17 mouse cellular contexts compared by ENCODE assay signal in genomic region chr1:89590994-89591393, GRCm38 (mm10).
DNase-seq lines count a peak whose midpoint lies in the region; ATAC-seq and TF ChIP-seq lines count a peak whose summit lies in the region.
"Had no signal": no experiment of that assay in that cellular context is flagged by ENCODE, and none has a peak within 500 bp of the region (broad histone marks: within the 10 kb centered on the region; RNA-seq: fewer than 3 reads in every experiment).

No protein-coding gene starts in this region.

- H3K27ac ChIP-seq in heart, postnatal 0 days (ENCODE audit: low read depth), result peak overlapping the region; percentile 71
- H3K27ac ChIP-seq in heart, embryonic 11.5 days (ENCODE audit: low read depth, low read length), result no peak overlapping the region
- H3K27ac ChIP-seq in midbrain, postnatal 0 days (ENCODE audit: low read depth, low read length), result no peak overlapping the region
- H3K27ac ChIP-seq: embryonic facial prominence, embryonic 13.5 days; hindbrain, embryonic 12.5 days had no signal

- H3K36me3 ChIP-seq in heart, postnatal 0 days (replicated peaks; ENCODE audit: control insufficient read depth, insufficient read depth, low read length), result no peaks in the 10 kb centered on the region
- peaks cover 2% of the 10 kb centered on the region; the same call in 1 of the 2 replicates for H3K36me3 ChIP-seq in heart, embryonic 11.5 days (ENCODE audit: control insufficient read depth, insufficient read depth, low read length)
- peaks cover 3% of the 10 kb centered on the region; the same call in 1 of the 2 replicates for H3K36me3 ChIP-seq in midbrain, postnatal 0 days (ENCODE audit: insufficient read depth, low read length)

- H3K27me3 ChIP-seq in heart, postnatal 0 days (ENCODE audit: control insufficient read depth, insufficient read depth, low read length), result no peaks in the 10 kb centered on the region
- H3K27me3 ChIP-seq in heart, embryonic 11.5 days (ENCODE audit: control insufficient read depth, insufficient read depth, low read length), result no peaks in the 10 kb centered on the region
- no peaks in the 10 kb centered on the region for H3K27me3 ChIP-seq in midbrain, postnatal 0 days (ENCODE audit: insufficient read depth, low read length)
- H3K27me3 ChIP-seq: embryonic facial prominence, embryonic 13.5 days; hindbrain, embryonic 12.5 days had no signal

- no peak overlapping the region for H3K4me3 ChIP-seq in heart, postnatal 0 days (ENCODE audit: low read depth, low read length)
- no peak overlapping the region for H3K4me3 ChIP-seq in heart, embryonic 11.5 days (ENCODE audit: low read depth, low read length)
- H3K4me3 ChIP-seq in midbrain, postnatal 0 days (ENCODE audit: low read depth, low read length), result no peak overlapping the region
- H3K4me3 ChIP-seq: embryonic facial prominence, embryonic 13.5 days; hindbrain, embryonic 12.5 days had no signal

- peak; percentile 49 for DNase-seq in cerebellum, adult 9-10 months
- no peak for DNase-seq in cerebellum, adult 8-10 months
- no peak for DNase-seq in frontal cortex, adult 2 months (ENCODE audit: extremely low spot score in 1 of 2, low spot score in 1 of 2)
- peak; percentile 39 for DNase-seq in heart, postnatal 0 days (ENCODE audit: low spot score)
- DNase-seq in midbrain, postnatal 0 days (ENCODE audit: low spot score), result no peak
- DNase-seq: adrenal gland, postnatal 10 days; cerebellum, postnatal 25 days; gastrocnemius, postnatal 10 days; heart, postnatal 4 days; kidney, adult 8-10 months had no signal

- WGBS in heart, postnatal 0 days, result 49% methylated on average over 7 of the region's 7 CpGs
- WGBS in heart, embryonic 11.5 days (ENCODE audit: insufficient replicate concordance), result 91% methylated on average over 7 of the region's 7 CpGs
- WGBS in midbrain, postnatal 0 days, result 88% methylated on average over 7 of the region's 7 CpGs

- no peak overlapping the region for H3K4me2 ChIP-seq in heart, postnatal 0 days (ENCODE audit: low read depth, low read length)
- no peak overlapping the region for H3K4me2 ChIP-seq in heart, embryonic 11.5 days
- no peak overlapping the region for H3K4me2 ChIP-seq in midbrain, postnatal 0 days (ENCODE audit: low read depth, low read length, poor library complexity, severe bottlenecking)
- H3K4me2 ChIP-seq: embryonic facial prominence, embryonic 13.5 days; hindbrain, embryonic 12.5 days had no signal

- no peak for TF ChIP-seq EP300 in heart, postnatal 0 days (IDR thresholded peaks at IDR 0.05; ENCODE audit: low read depth)

- H3K9ac ChIP-seq in heart, postnatal 0 days (replicated peaks; ENCODE audit: low read depth, low read length), result no peak overlapping the region
- no peak overlapping the region for H3K9ac ChIP-seq in heart, embryonic 11.5 days (ENCODE audit: low read depth, low read length)
- H3K9ac ChIP-seq in midbrain, postnatal 0 days (replicated peaks; ENCODE audit: low read length, poor library complexity, severe bottlenecking), result no peak overlapping the region
- H3K9ac ChIP-seq: embryonic facial prominence, embryonic 13.5 days; hindbrain, embryonic 12.5 days had no signal

- no peaks in the 10 kb centered on the region for H3K9me3 ChIP-seq in heart, postnatal 0 days (replicated peaks; ENCODE audit: control insufficient read depth, low read length)
- H3K9me3 ChIP-seq in heart, embryonic 11.5 days (replicated peaks; ENCODE audit: control insufficient read depth, low read length), result 0 out of 2 replicates have a peak, but pooled peaks cover 2% of the 10 kb centered on the region
- no peaks in the 10 kb centered on the region for H3K9me3 ChIP-seq in midbrain, postnatal 0 days (ENCODE audit: low read length)

- 0 out of 2 replicates have a peak, but pooled peaks have one; percentile 4 for ATAC-seq in frontal cortex, adult (ENCODE audit: low TSS enrichment)
- ATAC-seq in heart, postnatal 0 days (ENCODE audit: insufficient read depth, low read depth), result no peak
- ATAC-seq in heart, embryonic 11.5 days (replicated peaks; ENCODE audit: insufficient number of reproducible peaks, low FRiP score, low TSS enrichment), result no peak
- no peak for ATAC-seq in midbrain, postnatal 0 days (ENCODE audit: low FRiP score)
- ATAC-seq: hindbrain, embryonic 16.5 days; inflammation-experienced regulatory T-cells, adult 6 months; intestine, postnatal 0 days had no signal

- peaks cover 54% of the 10 kb centered on the region for H3K4me1 ChIP-seq in heart, postnatal 0 days (ENCODE audit: control insufficient read depth, insufficient read depth)
- H3K4me1 ChIP-seq in heart, embryonic 11.5 days (ENCODE audit: control insufficient read depth, insufficient read depth, low read length), result peaks cover 22% of the 10 kb centered on the region
- peaks cover 7% of the 10 kb centered on the region; the same call in 1 of the 2 replicates for H3K4me1 ChIP-seq in midbrain, postnatal 0 days (ENCODE audit: insufficient read depth, low read length)

- TF ChIP-seq CTCF in heart, postnatal 0 days (IDR thresholded peaks at IDR 0.05; ENCODE audit: low read depth), result no peak
- TF ChIP-seq CTCF in midbrain, postnatal 0 days (IDR thresholded peaks at IDR 0.05), result no peak

Comparison
In these comparisons a context has a peak if more than half of its experiments do, and no peak if none do; other contexts are left out.
1. DNase-seq: peak in cerebellum, adult 9-10 months (single experiment) and heart, postnatal 0 days (single experiment); none in cerebellum, adult 8-10 months (single experiment), frontal cortex, adult 2 months (0 of 2) and midbrain, postnatal 0 days (single experiment).